Mouse (Mus musculus) cerebellum, adult (tissue): ENCODE data around the gene Mxd4.
A peak's percentile ranks its signal among the peaks of the same experiment; 100 is the strongest.

Experiments
- ATAC-seq: cut with Nextera tagmentation; 2 replicates; pipeline ENCODE4 v1.9.2; 2017; ENCODE audit warnings: mild to moderate bottlenecking, moderate library complexity, mixed read lengths; ENCODE audit not compliant: insufficient number of reproducible peaks, low FRiP score, low TSS enrichment

Mxd4 gene

GRCm38 (mm10) chr5:34174550-34175402 lies 12.7 kb downstream of the Mxd4 start:
- no peak for ATAC-seq

GRCm38 (mm10) chr5:34174021-34174420 lies 13.5 kb downstream of the Mxd4 start:
- no peak for ATAC-seq

GRCm38 (mm10) chr5:34170726-34171125 lies 16.8 kb downstream of the Mxd4 start:
- no peak for ATAC-seq

DNA sequence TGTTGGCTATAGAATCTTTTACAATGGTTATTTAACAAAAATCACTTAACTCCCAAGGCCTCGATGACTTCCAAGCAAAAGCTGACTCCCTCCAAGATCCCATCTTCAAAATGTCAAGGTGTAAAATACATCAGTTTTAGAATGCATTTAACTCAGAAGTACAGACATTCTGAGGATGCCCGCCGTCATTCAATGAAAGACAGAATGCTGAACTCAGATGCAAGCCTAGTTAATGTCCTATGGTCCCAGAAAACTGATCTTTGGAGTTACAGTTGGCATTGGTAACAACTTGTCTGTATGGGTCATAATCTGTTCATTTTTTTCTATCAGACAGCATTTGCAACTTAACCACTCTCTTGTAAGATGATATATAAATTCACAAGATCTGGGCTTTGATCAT lies 17.6 kb downstream of the Mxd4 start:
- no peak for ATAC-seq

- peak; percentile 98 for ATAC-seq
Measured at GRCm38 (mm10) chr5:34168950-34169891, 18.3 kb downstream of the Mxd4 start, which contains the start of the genes Poln and Haus3. TSS of gene Poln (minus strand) at chr5:34169448. TSS of gene Haus3 (minus strand) at chr5:34169527.

GRCm38 (mm10) chr5:34167857-34168256 lies 19.7 kb downstream of the Mxd4 start:
- ATAC-seq = no peak

DNA sequence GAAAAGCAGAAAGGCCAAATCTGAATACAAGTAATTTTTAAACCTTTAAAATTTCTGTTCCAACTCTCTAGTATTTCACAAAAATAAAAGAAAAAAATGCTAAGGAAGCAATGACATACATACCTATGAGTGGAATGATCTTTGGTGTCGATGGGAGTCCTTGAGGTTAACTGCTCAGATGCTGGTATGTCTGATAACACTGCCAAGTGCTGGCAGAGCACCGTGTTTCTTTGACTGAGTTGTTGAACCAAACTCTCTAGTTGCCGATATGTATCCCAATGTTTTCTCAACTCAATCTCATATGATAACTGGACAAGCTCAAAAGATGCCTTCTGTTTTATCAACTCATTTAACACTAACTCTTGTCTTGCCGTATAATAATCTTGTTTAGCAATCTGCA lies 21.7 kb downstream of the Mxd4 start:
- no peak for ATAC-seq

DNA sequence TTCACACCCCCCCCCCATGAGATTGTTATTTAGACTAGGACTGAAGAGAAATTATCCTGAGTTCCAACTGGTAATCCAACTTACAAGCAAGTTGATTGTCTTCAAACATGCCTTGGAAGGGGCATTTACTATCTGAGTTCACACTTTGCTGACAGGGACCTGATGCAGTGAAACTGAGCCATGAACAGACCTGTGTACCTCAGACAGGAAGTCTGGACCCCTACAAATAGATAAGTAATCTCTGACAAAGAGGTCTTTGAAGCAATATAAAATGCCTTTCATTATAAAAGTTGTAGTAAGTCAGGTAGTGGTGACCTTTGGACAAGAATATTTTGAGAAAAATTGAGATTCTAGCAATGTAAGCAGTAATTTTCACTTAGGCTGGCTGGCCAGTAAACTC lies 39.0 kb downstream of the Mxd4 start:
- ATAC-seq = no peak

GRCm38 (mm10) chr5:34147554-34147953 lies 40.0 kb downstream of the Mxd4 start:
- no peak for ATAC-seq

DNA sequence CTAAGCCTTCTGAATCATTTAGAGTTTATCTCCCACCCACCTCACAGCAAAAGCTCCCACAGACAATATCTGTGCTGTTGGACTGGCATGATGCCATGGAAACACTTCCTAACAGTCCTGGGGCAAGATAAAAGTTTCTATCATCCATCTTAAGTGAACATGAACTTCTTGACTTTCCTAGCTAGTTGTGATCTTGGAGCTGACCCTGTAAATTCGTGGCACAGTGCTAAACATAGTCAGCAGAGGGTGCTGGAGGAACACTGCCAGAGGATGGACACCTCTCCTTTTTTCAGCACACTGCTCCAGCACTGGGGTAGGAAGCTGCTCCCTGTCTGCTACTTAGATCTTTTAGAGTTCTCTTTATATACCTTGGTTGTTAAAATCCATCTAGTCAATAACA lies 47.8 kb downstream of the Mxd4 start:
- ATAC-seq = no peak

DNA sequence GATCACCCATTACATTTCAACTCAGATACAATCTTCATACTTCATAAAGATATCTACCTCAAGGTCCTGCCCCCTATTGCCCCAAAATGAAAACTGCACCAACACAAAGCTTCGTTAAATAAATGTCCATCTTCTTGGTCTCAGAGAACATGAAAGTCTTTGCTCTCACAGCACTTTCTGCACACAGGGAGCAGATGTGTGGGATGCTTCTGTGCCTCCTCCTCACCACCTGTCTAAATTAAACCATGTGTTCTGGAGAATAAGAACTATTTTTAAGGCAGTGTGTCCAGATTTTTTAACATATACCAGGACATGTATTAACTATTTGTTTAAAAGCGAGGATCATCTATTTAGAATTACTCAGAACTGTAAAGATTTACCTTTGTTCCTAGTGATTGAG lies 54.8 kb downstream of the Mxd4 start:
- ATAC-seq = no peak

DNA sequence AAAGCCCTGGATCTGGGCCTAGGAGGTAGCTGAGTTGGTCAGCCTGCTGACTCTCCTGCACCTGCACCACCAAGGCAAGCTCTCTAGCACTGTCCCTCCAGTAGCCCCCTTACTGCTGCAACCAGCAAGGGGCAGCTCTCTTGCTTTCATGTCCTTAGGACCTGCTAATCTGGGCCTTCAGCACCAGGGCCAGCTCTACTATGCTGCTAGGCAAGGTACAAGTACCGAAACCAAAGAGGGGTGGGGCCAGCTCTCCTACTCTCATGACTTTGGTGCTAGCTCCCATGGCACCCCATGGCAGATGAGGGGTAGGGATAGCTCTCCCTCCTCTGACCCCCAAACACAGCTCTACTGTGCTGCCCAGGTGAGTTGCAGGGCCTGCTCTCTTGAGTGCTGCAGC lies 63.4 kb downstream of the Mxd4 start:
- no peak for ATAC-seq
